In the genomic region with DNA sequence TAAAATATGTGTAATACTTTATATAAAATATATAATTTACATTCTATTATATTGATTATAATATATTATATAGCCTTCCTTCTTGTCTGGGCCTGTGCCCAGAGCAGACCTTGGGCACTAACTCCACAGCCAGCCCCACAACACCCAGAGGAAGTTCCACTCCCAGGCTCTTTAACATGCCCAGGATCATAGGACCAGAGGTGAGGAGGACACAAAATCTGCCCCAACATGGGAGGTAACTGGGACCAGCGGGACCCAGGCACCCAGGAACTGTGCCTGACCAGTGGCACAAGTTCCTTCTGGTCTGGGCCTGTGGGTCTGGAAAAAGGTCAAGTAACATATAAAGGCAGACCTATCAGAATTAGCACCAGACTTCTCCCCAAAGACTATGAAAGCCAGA, we compare ENCODE assay signal across 26 mouse cellular contexts.
"Had no signal": no experiment of that assay in that cellular context is flagged by ENCODE, and none has a peak within 500 bp of the region (broad histone marks: within the 10 kb centered on the region; RNA-seq: fewer than 3 reads in every experiment).

No protein-coding gene starts in this region.

- H3K4me3 ChIP-seq: embryonic facial prominence, embryonic 12.5 days; embryonic facial prominence, embryonic 13.5 days; embryonic facial prominence, embryonic 15.5 days; erythroblast, embryonic 14.5 days; forebrain, embryonic 10.5 days; forebrain, embryonic 12.5 days; forebrain, embryonic 13.5 days; forebrain, embryonic 15.5 days; gastrocnemius, adult 2 months; heart, adult 2 months had no signal

- H3K4me2 ChIP-seq: embryonic facial prominence, embryonic 12.5 days; embryonic facial prominence, embryonic 13.5 days; embryonic facial prominence, embryonic 15.5 days; forebrain, embryonic 12.5 days; forebrain, embryonic 13.5 days; forebrain, embryonic 15.5 days had no signal

- H3K9me3 ChIP-seq: embryonic facial prominence, embryonic 12.5 days; embryonic facial prominence, embryonic 13.5 days; embryonic facial prominence, embryonic 15.5 days; forebrain, embryonic 10.5 days; forebrain, embryonic 13.5 days; forebrain, embryonic 15.5 days had no signal

- ATAC-seq: forebrain, embryonic 13.5 days; forebrain, embryonic 14.5 days; forebrain, embryonic 15.5 days; forebrain, embryonic 16.5 days; forebrain, postnatal 0 days had no signal

- H3K9ac ChIP-seq: embryonic facial prominence, embryonic 12.5 days; embryonic facial prominence, embryonic 13.5 days; embryonic facial prominence, embryonic 15.5 days; forebrain, embryonic 12.5 days; forebrain, embryonic 13.5 days; forebrain, embryonic 15.5 days; forebrain, postnatal 0 days had no signal

- H3K27ac ChIP-seq: embryonic facial prominence, embryonic 12.5 days; embryonic facial prominence, embryonic 13.5 days; embryonic facial prominence, embryonic 15.5 days; forebrain, embryonic 10.5 days; forebrain, embryonic 12.5 days; forebrain, embryonic 13.5 days; forebrain, embryonic 15.5 days; gastrocnemius, adult 2 months; heart, adult 2 months had no signal

- DNase-seq: cerebellum, adult 2 months; cerebellum, adult 8-10 months; cerebellum, adult 9-10 months; cerebellum, adult 9-11 months; cerebellum, postnatal 14 days; cerebellum, postnatal 25 days; cerebellum, postnatal 36 days; embryo, embryonic 11 days; forebrain, postnatal 0 days; gastrocnemius, adult 2 months; gastrocnemius, postnatal 10 days; gastrocnemius, postnatal 14 days; gastrocnemius, postnatal 25 days; gastrocnemius, postnatal 36 days; heart, adult 18-20 months; heart, adult 2 months had no signal

- H3K27me3 ChIP-seq: embryonic facial prominence, embryonic 12.5 days; embryonic facial prominence, embryonic 13.5 days; embryonic facial prominence, embryonic 15.5 days; forebrain, embryonic 12.5 days; forebrain, embryonic 13.5 days; forebrain, embryonic 15.5 days had no signal

- H3K4me1 ChIP-seq: embryonic facial prominence, embryonic 12.5 days; embryonic facial prominence, embryonic 13.5 days; embryonic facial prominence, embryonic 15.5 days; forebrain, embryonic 10.5 days; forebrain, embryonic 12.5 days; forebrain, embryonic 13.5 days; forebrain, embryonic 15.5 days had no signal

- H3K36me3 ChIP-seq: embryonic facial prominence, embryonic 12.5 days; embryonic facial prominence, embryonic 13.5 days; embryonic facial prominence, embryonic 15.5 days; forebrain, embryonic 10.5 days; forebrain, embryonic 12.5 days; forebrain, embryonic 15.5 days had no signal
